Mouse (Mus musculus) forebrain, embryonic 12.5 days (tissue): ENCODE data around the gene Dpp4. TPM values are rescaled to one million over a fixed set of nuclear protein-coding genes. Genes with fewer than 3 reads are reported as not detected.

Experiments
- ATAC-seq: fragments of 200-750 bp; cut with Nextera tagmentation; 2 replicates; pipeline ENCODE4 v1.8.0; 2017; ENCODE audit warnings: moderate TSS enrichment; ENCODE audit not compliant: low FRiP score
- H3K27ac ChIP-seq: fragments of 300-500 bp; sonication (generic); 2 replicates; pipeline ENCODE4 v1.5.1; 2016; ENCODE audit warnings: mild to moderate bottlenecking
- H3K27me3 ChIP-seq: fragments of 300-500 bp; sonication (generic); 2 replicates; pipeline ENCODE4 v1.6.1; 2016; ENCODE audit warnings: mild to moderate bottlenecking
- H3K36me3 ChIP-seq: fragments of 300-500 bp; sonication (generic); replicated peaks from 2 replicates; pipeline ENCODE4 v1.6.1; 2016; ENCODE audit warnings: mild to moderate bottlenecking
- H3K4me1 ChIP-seq: fragments of 300-500 bp; sonication (generic); 2 replicates; pipeline ENCODE4 v1.6.1; 2016
- H3K4me2 ChIP-seq: fragments of 300-500 bp; sonication (generic); 2 replicates; pipeline ENCODE4 v1.6.1; 2016; ENCODE audit warnings: mild to moderate bottlenecking, moderate library complexity
- H3K4me3 ChIP-seq: fragments of 300-500 bp; sonication (generic); replicated peaks from 2 replicates; pipeline ENCODE4 v1.5.1; 2016; ENCODE audit warnings: mild to moderate bottlenecking
- H3K9ac ChIP-seq: fragments of 300-500 bp; sonication (generic); 2 replicates; pipeline ENCODE4 v1.6.1; 2016; ENCODE audit warnings: mild to moderate bottlenecking
- H3K9me3 ChIP-seq: fragments of 300-500 bp; sonication (generic); 2 replicates; pipeline ENCODE4 v1.6.1; 2016
- WGBS: fragments of 180-500 bp; shearing (Covaris S2); methylation state at CpG from one replicate; pipeline ENCODE4 v1.1.7; 2016; 5-methylcytosine and 5-hydroxymethylcytosine counted together
- polyA plus RNA-seq: library from polyadenylated mRNA; unstranded; fragments of >200 nt; fragmentation: Nextera tagmentation; extraction: Ambion mirVana; gene quantifications from 2 replicates; pipeline ENCODE4 v1.2.1, GENCODE M21; 2016

The Dpp4 gene
- polyA plus RNA-seq, 1 experiment from 2014 or later = 1.0 TPM

DNA sequence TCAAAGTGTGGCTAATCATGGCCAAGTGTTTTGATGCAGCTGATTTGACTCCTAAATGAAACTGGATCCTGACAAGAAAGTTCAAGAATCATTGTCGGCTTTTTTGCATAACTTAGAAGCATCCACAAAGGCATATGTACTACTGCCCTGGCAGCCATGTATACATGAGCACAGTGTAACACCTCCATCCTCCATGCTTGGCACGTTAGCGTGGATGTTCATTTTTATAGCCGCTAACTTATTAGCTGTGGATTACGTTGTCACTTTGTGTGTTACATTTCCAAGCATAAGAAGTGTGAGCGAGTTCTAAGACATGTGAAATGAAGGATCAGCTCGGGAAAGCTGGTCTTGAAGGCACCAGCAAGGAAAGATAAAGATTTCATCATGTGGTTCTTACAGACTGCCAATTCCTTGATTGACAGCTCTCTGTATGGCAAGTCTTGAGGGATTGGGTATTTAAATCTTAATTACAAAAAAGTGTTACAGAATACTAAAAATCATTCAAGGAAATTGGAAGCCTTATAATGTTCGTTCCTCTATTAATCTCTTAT lies 19.3 kb upstream of the Dpp4 start:
- H3K4me1 ChIP-seq = no peaks in the 10 kb centered on the region
- H3K36me3 ChIP-seq = no peaks in the 10 kb centered on the region
- no peak overlapping the region for H3K27ac ChIP-seq
- ATAC-seq = no peak
- H3K9ac ChIP-seq = no peak overlapping the region
- WGBS = 89% methylated on average over 8 of the region's 8 CpGs
- H3K4me2 ChIP-seq = no peak overlapping the region
- H3K4me3 ChIP-seq = no peak overlapping the region
- H3K9me3 ChIP-seq = no peaks in the 10 kb centered on the region
- no peaks in the 10 kb centered on the region for H3K27me3 ChIP-seq

DNA sequence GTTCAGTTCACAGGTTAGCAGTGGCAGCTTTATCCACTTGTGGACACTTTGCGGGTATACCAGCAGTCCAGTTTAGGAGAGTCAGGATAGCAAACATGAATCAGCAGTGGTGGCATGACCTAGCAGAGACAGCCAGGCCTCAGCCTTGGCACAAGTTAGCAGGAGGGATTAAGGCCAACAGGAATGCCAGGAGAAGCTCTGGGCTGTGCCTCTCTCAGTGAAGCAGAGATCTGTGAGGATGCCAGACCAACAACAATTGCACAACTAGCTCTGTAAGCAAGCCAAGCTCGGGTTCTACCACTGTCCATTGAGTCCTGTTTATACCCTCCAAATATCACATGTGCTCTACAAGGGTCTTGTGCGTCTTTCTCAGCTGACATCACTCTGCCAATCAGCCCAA lies 13.9 kb upstream of the Dpp4 start:
- H3K4me2 ChIP-seq = no peak overlapping the region
- no peak for ATAC-seq
- H3K36me3 ChIP-seq = no peaks in the 10 kb centered on the region
- H3K9me3 ChIP-seq = no peaks in the 10 kb centered on the region
- H3K27ac ChIP-seq = no peak overlapping the region
- H3K4me1 ChIP-seq = no peaks in the 10 kb centered on the region
- WGBS = 86% methylated on average over 3 of the region's 3 CpGs
- no peak overlapping the region for H3K4me3 ChIP-seq
- H3K9ac ChIP-seq = no peak overlapping the region
- no peaks in the 10 kb centered on the region for H3K27me3 ChIP-seq

DNA sequence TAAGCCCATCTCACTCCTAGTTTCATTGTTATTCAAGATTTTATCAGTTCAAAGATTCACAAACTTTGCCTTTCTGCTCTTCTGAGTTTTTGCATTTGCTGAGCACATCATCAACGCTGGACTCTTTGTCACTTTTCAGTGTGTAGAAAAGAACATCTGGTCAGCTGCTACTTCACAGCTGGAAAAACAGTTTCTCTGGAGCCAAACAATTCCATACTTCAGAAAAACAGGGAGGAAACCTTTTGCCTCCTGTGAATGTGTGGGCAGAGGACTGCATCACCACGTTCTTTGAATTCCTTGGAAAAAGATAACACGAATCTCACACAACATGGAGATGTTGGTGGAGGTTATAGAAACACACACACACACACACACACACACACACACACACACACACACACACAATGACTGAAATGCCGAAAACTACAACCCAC lies 11.3 kb upstream of the Dpp4 start:
- Histone ChIP-seq H3K27me3 (no peaks in the 10 kb centered on the region), H3K9me3 (no peaks in the 10 kb centered on the region), H3K4me1 (no peaks in the 10 kb centered on the region), H3K4me2 (no peak overlapping the region), H3K9ac (no peak overlapping the region), H3K4me3 (no peak overlapping the region), H3K27ac (no peak overlapping the region), H3K36me3 (no peaks in the 10 kb centered on the region)
- no peak for ATAC-seq
- 61% methylated on average over 4 of the region's 4 CpGs for WGBS

- H3K4me3 ChIP-seq = no peak overlapping the region
- H3K27ac ChIP-seq = no peak overlapping the region
- H3K36me3 ChIP-seq = no peaks in the 10 kb centered on the region
- H3K9ac ChIP-seq = no peak overlapping the region
- no peaks in the 10 kb centered on the region for H3K27me3 ChIP-seq
- whole genome bisulfite sequencing = 78% methylated on average over 6 of the region's 6 CpGs
- ATAC-seq = no peak
- no peaks in the 10 kb centered on the region for H3K4me1 ChIP-seq
- H3K4me2 ChIP-seq = no peak overlapping the region
- no peaks in the 10 kb centered on the region for H3K9me3 ChIP-seq
These were observed 10.7 kb upstream of the Dpp4 start for GRCm38 (mm10) chr2:62422515-62423342.

GRCm38 (mm10) chr2:62421229-62421628 lies 9.2 kb upstream of the Dpp4 start:
- Histone ChIP-seq H3K9ac (no peak overlapping the region), H3K27me3 (no peaks in the 10 kb centered on the region), H3K36me3 (no peaks in the 10 kb centered on the region), H3K4me2 (no peak overlapping the region), H3K4me1 (no peaks in the 10 kb centered on the region), H3K4me3 (no peak overlapping the region), H3K27ac (no peak overlapping the region), H3K9me3 (no peaks in the 10 kb centered on the region)
- WGBS = 91% methylated on average over 4 of the region's 4 CpGs
- no peak for ATAC-seq

- no peak for ATAC-seq
- Histone ChIP-seq H3K9me3 (no peaks in the 10 kb centered on the region), H3K27ac (no peak overlapping the region), H3K4me2 (no peak overlapping the region), H3K36me3 (no peaks in the 10 kb centered on the region), H3K4me1 (no peaks in the 10 kb centered on the region), H3K27me3 (no peaks in the 10 kb centered on the region), H3K9ac (no peak overlapping the region), H3K4me3 (no peak overlapping the region)
- WGBS = 90% methylated on average over 3 of the region's 3 CpGs
These were observed 8.0 kb upstream of the Dpp4 start for GRCm38 (mm10) chr2:62420045-62420444.

GRCm38 (mm10) chr2:62417233-62417632 lies 5.2 kb upstream of the Dpp4 start:
- no peaks in the 10 kb centered on the region for H3K36me3 ChIP-seq
- no peak overlapping the region for H3K9ac ChIP-seq
- no peak for ATAC-seq
- H3K4me1 ChIP-seq = no peaks in the 10 kb centered on the region
- H3K4me3 ChIP-seq = no peak overlapping the region
- 75% methylated on average over 1 of the region's 1 CpGs for WGBS
- no peak overlapping the region for H3K27ac ChIP-seq
- no peaks in the 10 kb centered on the region for H3K9me3 ChIP-seq
- H3K4me2 ChIP-seq = no peak overlapping the region
- peaks cover 9% of the 10 kb centered on the region for H3K27me3 ChIP-seq

- peak overlapping the region; percentile 84 for H3K4me2 ChIP-seq
- peak; percentile 80; the same call in 1 of the 2 replicates for ATAC-seq
- H3K4me3 ChIP-seq = peak overlapping the region; percentile 43
- H3K9me3 ChIP-seq = no peaks in the 10 kb centered on the region
- H3K27ac ChIP-seq = no peak overlapping the region
- H3K27me3 ChIP-seq = peaks cover 30% of the 10 kb centered on the region
- 6% methylated on average over 47 of the region's 47 CpGs for WGBS
- H3K36me3 ChIP-seq = no peaks in the 10 kb centered on the region
- H3K4me1 ChIP-seq = peaks cover 11% of the 10 kb centered on the region
- peak overlapping the region; percentile 40; the same call in 1 of the 2 replicates for H3K9ac ChIP-seq
These were observed 585 bp downstream of the Dpp4 start for GRCm38 (mm10) chr2:62411211-62412080.

- 34% methylated on average over 4 of the region's 4 CpGs for WGBS
- Histone ChIP-seq H3K36me3 (no peaks in the 10 kb centered on the region), H3K9me3 (no peaks in the 10 kb centered on the region), H3K27me3 (peaks cover 30% of the 10 kb centered on the region), H3K4me1 (peaks cover 11% of the 10 kb centered on the region), H3K4me2 (no peak overlapping the region), H3K27ac (no peak overlapping the region), H3K9ac (no peak overlapping the region), H3K4me3 (no peak overlapping the region)
- ATAC-seq = no peak
These were observed 3.3 kb downstream of the Dpp4 start for GRCm38 (mm10) chr2:62408701-62409201.

GRCm38 (mm10) chr2:62408216-62408615 lies 3.8 kb downstream of the Dpp4 start:
- Histone ChIP-seq H3K27me3 (peaks cover 30% of the 10 kb centered on the region), H3K27ac (no peak overlapping the region), H3K9me3 (no peaks in the 10 kb centered on the region), H3K4me2 (no peak overlapping the region), H3K4me3 (no peak overlapping the region), H3K36me3 (no peaks in the 10 kb centered on the region), H3K4me1 (peaks cover 11% of the 10 kb centered on the region), H3K9ac (no peak overlapping the region)
- 87% methylated on average over 5 of the region's 5 CpGs for WGBS
- ATAC-seq = no peak

- H3K4me3 ChIP-seq = no peak overlapping the region
- H3K9ac ChIP-seq = no peak overlapping the region
- 79% methylated on average over 5 of the region's 5 CpGs for WGBS
- H3K27ac ChIP-seq = no peak overlapping the region
- no peaks in the 10 kb centered on the region for H3K27me3 ChIP-seq
- ATAC-seq = no peak
- H3K4me2 ChIP-seq = no peak overlapping the region
- no peaks in the 10 kb centered on the region for H3K4me1 ChIP-seq
- no peaks in the 10 kb centered on the region for H3K9me3 ChIP-seq
- no peaks in the 10 kb centered on the region for H3K36me3 ChIP-seq
These were observed 8.4 kb downstream of the Dpp4 start for GRCm38 (mm10) chr2:62403556-62404135.

- Histone ChIP-seq H3K27ac (no peak overlapping the region), H3K9ac (no peak overlapping the region), H3K9me3 (no peaks in the 10 kb centered on the region), H3K4me1 (no peaks in the 10 kb centered on the region), H3K27me3 (no peaks in the 10 kb centered on the region), H3K36me3 (no peaks in the 10 kb centered on the region), H3K4me3 (no peak overlapping the region), H3K4me2 (no peak overlapping the region)
- ATAC-seq = no peak
- 91% methylated on average over 6 of the region's 6 CpGs for WGBS
These were observed 11.0 kb downstream of the Dpp4 start for GRCm38 (mm10) chr2:62401011-62401410.
